Mouse (Mus musculus): ENCODE data around the gene Lrrc2. TPM values are rescaled to one million over a fixed set of nuclear protein-coding genes. Genes with fewer than 3 reads are reported as not detected.

Gene Lrrc2
- polyA plus RNA-seq, 1 experiment, result not detected

DNA sequence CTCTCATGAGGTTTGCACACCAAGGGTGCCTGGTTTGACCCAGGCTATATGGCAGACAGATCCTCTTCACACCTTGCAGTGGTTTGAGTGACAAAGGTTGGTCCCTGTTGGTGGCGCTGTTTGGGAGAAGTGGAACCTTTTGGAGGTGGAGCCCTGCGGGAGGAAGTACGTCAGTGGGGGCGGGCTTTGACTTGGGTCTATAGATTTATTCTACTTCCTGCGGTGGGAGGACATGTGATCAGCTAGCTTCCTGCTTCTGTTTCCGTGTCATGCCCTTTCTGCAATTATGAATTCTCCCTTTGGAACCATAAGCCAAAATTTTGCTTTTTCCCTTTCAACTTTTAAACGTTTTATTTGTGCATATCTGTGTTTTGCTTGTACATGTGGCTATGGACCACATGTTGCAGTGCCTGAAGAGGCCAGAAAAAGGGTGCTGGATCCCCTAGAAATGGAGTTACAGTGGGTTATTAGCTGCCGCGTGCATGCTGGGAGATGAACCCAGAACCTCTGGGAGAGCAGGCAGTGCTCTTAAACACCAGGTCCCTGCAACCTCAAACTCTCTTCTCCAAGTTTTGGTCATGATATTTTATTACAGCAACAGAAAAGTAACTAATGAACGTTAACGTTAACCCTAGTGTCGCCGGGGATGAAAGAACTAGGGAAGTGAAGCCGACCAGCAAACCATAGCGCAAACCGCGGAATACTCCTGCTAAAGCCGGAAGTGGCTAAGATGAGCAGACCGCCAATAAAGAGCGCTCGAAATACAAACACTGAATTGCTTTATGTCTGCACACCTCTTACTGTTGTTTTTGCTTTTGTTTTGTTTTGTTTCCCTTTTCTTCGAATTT, 13.9 kb downstream of the Lrrc2 start:
- 87% methylated on average over 22 of the region's 22 CpGs for WGBS
- Histone ChIP-seq H3K4me3 (ENCODE audit: low read depth, low read length) (no peak overlapping the region), H3K36me3 (ENCODE audit: control insufficient read depth, insufficient read depth, low read length) (no peaks in the 10 kb centered on the region), H3K4me1 (ENCODE audit: control insufficient read depth, insufficient read depth, insufficient read length, low read length) (no peaks in the 10 kb centered on the region), H3K27ac (ENCODE audit: insufficient read depth, low read depth, low read length) (no peak overlapping the region), H3K27me3 (ENCODE audit: control insufficient read depth, insufficient read depth, low read length) (no peaks in the 10 kb centered on the region)
- TF ChIP-seq POLR2A (IDR thresholded peaks at IDR 0.05; ENCODE audit: low read depth, low read length) (no peak), CTCF (IDR thresholded peaks at IDR 0.05; ENCODE audit: extremely low read depth, insufficient read length, insufficient replicate concordance, low read depth, low read length) (no peak)

GRCm38 (mm10) chr9:110965910-110966231, 14.5 kb downstream of the Lrrc2 start:
- Histone ChIP-seq H3K4me1 (ENCODE audit: control insufficient read depth, insufficient read depth, insufficient read length, low read length) (no peaks in the 10 kb centered on the region), H3K27me3 (ENCODE audit: control insufficient read depth, insufficient read depth, low read length) (no peaks in the 10 kb centered on the region), H3K4me3 (ENCODE audit: low read depth, low read length) (no peak overlapping the region), H3K27ac (ENCODE audit: insufficient read depth, low read depth, low read length) (no peak overlapping the region), H3K36me3 (ENCODE audit: control insufficient read depth, insufficient read depth, low read length) (no peaks in the 10 kb centered on the region)
- WGBS, result 75% methylated on average over 2 of the region's 2 CpGs
- TF ChIP-seq POLR2A (IDR thresholded peaks at IDR 0.05; ENCODE audit: low read depth, low read length) (no peak), CTCF (IDR thresholded peaks at IDR 0.05; ENCODE audit: extremely low read depth, insufficient read length, insufficient replicate concordance, low read depth, low read length) (no peak)

DNA sequence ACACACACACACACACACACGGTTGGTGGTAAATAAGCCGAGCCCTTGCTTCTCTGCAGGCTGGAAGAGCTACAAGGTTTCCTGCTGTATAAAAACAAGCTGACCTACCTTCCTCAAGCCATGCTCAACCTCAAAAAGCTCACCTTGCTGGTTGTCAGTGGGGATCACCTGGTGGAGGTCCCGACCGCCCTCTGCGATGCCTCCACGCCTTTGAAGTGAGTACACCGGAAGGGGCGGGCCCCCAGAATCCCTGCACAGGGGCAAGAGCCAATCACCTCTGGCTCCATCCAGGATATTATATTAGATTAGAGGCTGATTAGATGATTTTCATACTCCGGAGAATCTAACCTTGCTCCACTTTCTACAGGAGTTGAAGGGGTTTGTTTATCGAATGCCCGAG, 28.1 kb downstream of the Lrrc2 start:
- H3K4me3 ChIP-seq (ENCODE audit: low read depth, low read length), result no peak overlapping the region
- 82% methylated on average over 11 of the region's 11 CpGs for WGBS
- no peak overlapping the region for H3K27ac ChIP-seq (ENCODE audit: insufficient read depth, low read depth, low read length)
- TF ChIP-seq CTCF (IDR thresholded peaks at IDR 0.05; ENCODE audit: extremely low read depth, insufficient read length, insufficient replicate concordance, low read depth, low read length) (no peak), POLR2A (IDR thresholded peaks at IDR 0.05; ENCODE audit: low read depth, low read length) (no peak)
- no peaks in the 10 kb centered on the region for H3K36me3 ChIP-seq (ENCODE audit: control insufficient read depth, insufficient read depth, low read length)
- no peaks in the 10 kb centered on the region for H3K27me3 ChIP-seq (ENCODE audit: control insufficient read depth, insufficient read depth, low read length)
- H3K4me1 ChIP-seq (ENCODE audit: control insufficient read depth, insufficient read depth, insufficient read length, low read length), result no peaks in the 10 kb centered on the region

DNA sequence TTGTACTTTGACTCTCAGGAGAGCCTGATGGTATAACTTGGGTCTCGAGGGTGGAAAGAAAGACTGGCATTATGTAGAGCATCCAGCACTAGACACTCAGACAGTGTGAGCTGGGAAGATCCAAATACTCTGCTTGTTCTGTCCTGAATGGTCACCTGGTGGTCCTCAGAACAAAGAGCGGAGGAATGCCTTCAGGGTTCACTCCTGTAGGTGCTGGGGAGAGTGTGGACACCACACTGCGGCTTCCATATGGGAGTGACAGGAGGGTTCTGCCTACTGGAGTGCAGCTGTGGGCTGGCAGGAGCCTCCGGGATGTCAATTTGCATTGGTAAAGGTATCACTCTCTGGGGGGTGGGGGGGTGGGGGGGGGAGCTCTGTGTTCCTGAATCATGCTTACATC, 31.0 kb downstream of the Lrrc2 start:
- TF ChIP-seq CTCF (IDR thresholded peaks at IDR 0.05; ENCODE audit: extremely low read depth, insufficient read length, insufficient replicate concordance, low read depth, low read length) (no peak), POLR2A (IDR thresholded peaks at IDR 0.05; ENCODE audit: low read depth, low read length) (no peak)
- Histone ChIP-seq H3K36me3 (ENCODE audit: control insufficient read depth, insufficient read depth, low read length) (no peaks in the 10 kb centered on the region), H3K4me3 (ENCODE audit: low read depth, low read length) (no peak overlapping the region), H3K27me3 (ENCODE audit: control insufficient read depth, insufficient read depth, low read length) (no peaks in the 10 kb centered on the region), H3K4me1 (ENCODE audit: control insufficient read depth, insufficient read depth, insufficient read length, low read length) (no peaks in the 10 kb centered on the region), H3K27ac (ENCODE audit: insufficient read depth, low read depth, low read length) (no peak overlapping the region)
- WGBS, result 76% methylated on average over 4 of the region's 4 CpGs

DNA sequence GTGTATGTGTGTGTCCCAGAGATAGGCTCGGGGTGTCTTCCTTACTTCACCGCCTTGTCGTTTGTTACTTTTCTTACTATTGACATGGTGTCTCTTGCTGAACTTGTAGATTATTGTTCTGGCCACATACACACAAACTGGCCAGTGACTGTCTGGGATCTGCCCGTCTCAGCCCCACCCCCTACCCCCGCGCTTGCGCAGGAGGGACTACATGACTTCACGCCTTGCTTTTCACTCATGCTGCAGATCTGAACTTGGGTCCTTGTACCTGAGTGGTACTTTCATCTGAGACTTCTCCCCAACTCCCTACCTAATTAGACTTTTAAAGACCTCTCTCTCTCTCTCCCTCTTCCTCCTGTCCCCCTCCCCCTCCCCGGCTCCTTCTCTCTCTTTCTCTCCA, 32.8 kb downstream of the Lrrc2 start:
- H3K27ac ChIP-seq (ENCODE audit: insufficient read depth, low read depth, low read length), result no peak overlapping the region
- H3K27me3 ChIP-seq (ENCODE audit: control insufficient read depth, insufficient read depth, low read length), result no peaks in the 10 kb centered on the region
- no peak overlapping the region for H3K4me3 ChIP-seq (ENCODE audit: low read depth, low read length)
- H3K4me1 ChIP-seq (ENCODE audit: control insufficient read depth, insufficient read depth, insufficient read length, low read length), result no peaks in the 10 kb centered on the region
- WGBS, result 94% methylated on average over 9 of the region's 9 CpGs
- no peaks in the 10 kb centered on the region for H3K36me3 ChIP-seq (ENCODE audit: control insufficient read depth, insufficient read depth, low read length)
- no peak for TF ChIP-seq POLR2A (IDR thresholded peaks at IDR 0.05; ENCODE audit: low read depth, low read length)
- no peak for TF ChIP-seq CTCF (IDR thresholded peaks at IDR 0.05; ENCODE audit: extremely low read depth, insufficient read length, insufficient replicate concordance, low read depth, low read length)

GRCm38 (mm10) chr9:110985541-110985940, 34.2 kb downstream of the Lrrc2 start:
- no peak overlapping the region for H3K4me3 ChIP-seq (ENCODE audit: low read depth, low read length)
- H3K27me3 ChIP-seq (ENCODE audit: control insufficient read depth, insufficient read depth, low read length), result no peaks in the 10 kb centered on the region
- 86% methylated on average over 5 of the region's 5 CpGs for WGBS
- H3K27ac ChIP-seq (ENCODE audit: insufficient read depth, low read depth, low read length), result no peak overlapping the region
- TF ChIP-seq CTCF (IDR thresholded peaks at IDR 0.05; ENCODE audit: extremely low read depth, insufficient read length, insufficient replicate concordance, low read depth, low read length) (no peak), POLR2A (IDR thresholded peaks at IDR 0.05; ENCODE audit: low read depth, low read length) (no peak)
- no peaks in the 10 kb centered on the region for H3K36me3 ChIP-seq (ENCODE audit: control insufficient read depth, insufficient read depth, low read length)
- no peaks in the 10 kb centered on the region for H3K4me1 ChIP-seq (ENCODE audit: control insufficient read depth, insufficient read depth, insufficient read length, low read length)

DNA sequence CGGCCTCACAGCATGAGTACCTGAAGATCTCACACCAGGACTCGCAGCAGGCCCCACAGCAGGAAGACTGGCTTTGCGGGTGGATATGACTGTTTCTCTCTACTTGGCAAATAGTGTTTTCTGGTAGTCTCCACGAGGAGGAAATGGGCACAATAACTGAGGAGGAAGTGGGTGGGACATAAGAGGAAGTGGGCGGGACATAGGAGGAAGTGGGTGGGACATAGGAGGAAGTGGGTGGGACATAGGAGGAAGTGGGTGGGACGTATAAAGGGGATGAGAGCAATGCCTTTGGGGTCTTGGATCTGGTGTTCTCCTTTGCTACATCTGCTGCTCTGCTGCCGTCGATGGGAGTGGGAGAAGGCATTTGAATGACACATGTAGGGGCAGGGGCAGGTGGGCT, 34.6 kb downstream of the Lrrc2 start:
- Histone ChIP-seq H3K4me1 (ENCODE audit: control insufficient read depth, insufficient read depth, insufficient read length, low read length) (no peaks in the 10 kb centered on the region), H3K4me3 (ENCODE audit: low read depth, low read length) (no peak overlapping the region), H3K36me3 (ENCODE audit: control insufficient read depth, insufficient read depth, low read length) (no peaks in the 10 kb centered on the region), H3K27ac (ENCODE audit: insufficient read depth, low read depth, low read length) (no peak overlapping the region), H3K27me3 (ENCODE audit: control insufficient read depth, insufficient read depth, low read length) (no peaks in the 10 kb centered on the region)
- 88% methylated on average over 8 of the region's 8 CpGs for WGBS
- TF ChIP-seq POLR2A (IDR thresholded peaks at IDR 0.05; ENCODE audit: low read depth, low read length) (no peak), CTCF (IDR thresholded peaks at IDR 0.05; ENCODE audit: extremely low read depth, insufficient read length, insufficient replicate concordance, low read depth, low read length) (no peak)
